Mouse (Mus musculus) gastrocnemius, postnatal 14 days (tissue): Measurements from ENCODE around the gene Tnfsf9. TPM values are rescaled to one million over a fixed set of nuclear protein-coding genes. Genes with fewer than 3 reads are reported as not detected.
"Not testable (repeated sequence)": the region's sequence is repeated elsewhere in the genome, so short reads cannot be mapped to it uniquely, and the experiment has no call there.

Experiments used
- DNase-seq: peaks from one replicate; pipeline ENCODE4 v3.0.0; 2021; ENCODE audit warnings: mixed read lengths
- intact Hi-C: fragments of 180-260 bp; cut with DNase I; formaldehyde crosslinking; loops from one replicate; pipeline ENCODE4 v1.15.1; 2025; ENCODE audit warnings: low total_unique reads
- total RNA-seq, 2 experiments: library from RNA; stranded (reverse); gene quantifications; 2 replicates each; pipeline ENCODE4 v1.2.3; 2021

Tnfsf9 gene
- total RNA-seq, 2 experiments from 2014 or later = 0.82 to 1.0 TPM

- intact Hi-C loops = no loop called here
These were observed 18.3 kb downstream of the Tnfsf9 start for GRCm38 (mm10) chr17:57123192-57124118.

GRCm38 (mm10) chr17:57124792-57125191 is 19.7 kb downstream of the Tnfsf9 start:
- DNase-seq = no peak
- intact Hi-C loops = no loop called here

More at GRCm38 (mm10) chr17:57123192-57124118, 18.3 kb downstream of the Tnfsf9 start:
- no peak for DNase-seq

- intact Hi-C loops = no loop called here
These were observed 20.9 kb downstream of the Tnfsf9 start for GRCm38 (mm10) chr17:57125853-57126622.

DNA sequence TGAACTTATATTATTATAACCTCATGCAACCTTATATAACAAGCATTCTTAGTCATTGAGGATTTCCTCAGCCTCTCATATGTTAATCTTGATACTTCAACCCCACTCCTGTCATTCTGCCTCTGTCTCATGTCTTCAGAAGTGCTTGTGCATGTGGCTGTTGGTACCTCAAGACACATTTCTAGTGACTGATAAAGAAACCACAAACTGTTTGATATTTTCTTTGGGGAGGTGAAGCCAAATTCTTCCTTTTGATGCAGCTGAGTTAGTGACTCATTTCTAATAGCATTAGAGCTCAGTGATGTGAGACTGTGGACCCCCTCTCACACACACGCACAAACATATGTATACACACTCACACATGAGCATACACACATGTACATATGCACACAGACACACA is 26.7 kb downstream of the Tnfsf9 start:
- DNase-seq = no peak
- intact Hi-C loops = loop anchor here (2.0 kb wide), 1 partner anchor 75 kb away; no protein-coding TSS in a partner anchor

More at GRCm38 (mm10) chr17:57125853-57126622, 20.9 kb downstream of the Tnfsf9 start:
- DNase-seq = no peak

- intact Hi-C loops = not testable (repeated sequence)
These were observed 28.9 kb downstream of the Tnfsf9 start for GRCm38 (mm10) chr17:57134021-57134420.

GRCm38 (mm10) chr17:57134693-57135092 is 29.6 kb downstream of the Tnfsf9 start:
- intact Hi-C loops = no loop called here
- DNase-seq = no peak

More at GRCm38 (mm10) chr17:57134021-57134420, 28.9 kb downstream of the Tnfsf9 start:
- not testable (repeated sequence) for DNase-seq

- intact Hi-C loops = no loop called here
These were observed 30.5 kb downstream of the Tnfsf9 start for GRCm38 (mm10) chr17:57135635-57136034.

GRCm38 (mm10) chr17:57138676-57139075 is 33.6 kb downstream of the Tnfsf9 start:
- intact Hi-C loops = no loop called here
- no peak for DNase-seq

More at GRCm38 (mm10) chr17:57135635-57136034, 30.5 kb downstream of the Tnfsf9 start:
- DNase-seq = no peak

DNA sequence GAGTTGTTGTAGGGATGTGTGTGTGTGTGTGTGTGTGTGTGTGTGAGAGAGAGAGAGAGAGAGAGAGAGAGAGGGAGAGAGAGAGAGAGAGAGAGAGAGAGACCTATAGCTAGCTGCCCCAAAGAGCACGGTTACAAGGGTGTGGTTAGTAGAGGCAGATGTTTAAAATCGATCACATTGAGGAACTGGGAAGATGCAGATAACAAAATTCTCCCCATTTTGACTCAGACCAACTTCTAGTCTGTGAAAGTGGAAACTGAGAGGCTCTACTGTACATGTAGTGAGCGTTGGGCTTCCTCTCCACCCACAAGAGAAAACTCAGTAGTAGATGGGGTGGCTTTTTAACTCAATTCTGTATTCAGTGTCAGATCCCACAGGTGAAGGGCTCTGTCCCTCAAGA is 34.6 kb downstream of the Tnfsf9 start:
- no peak for DNase-seq
- intact Hi-C loops = no loop called here

DNA sequence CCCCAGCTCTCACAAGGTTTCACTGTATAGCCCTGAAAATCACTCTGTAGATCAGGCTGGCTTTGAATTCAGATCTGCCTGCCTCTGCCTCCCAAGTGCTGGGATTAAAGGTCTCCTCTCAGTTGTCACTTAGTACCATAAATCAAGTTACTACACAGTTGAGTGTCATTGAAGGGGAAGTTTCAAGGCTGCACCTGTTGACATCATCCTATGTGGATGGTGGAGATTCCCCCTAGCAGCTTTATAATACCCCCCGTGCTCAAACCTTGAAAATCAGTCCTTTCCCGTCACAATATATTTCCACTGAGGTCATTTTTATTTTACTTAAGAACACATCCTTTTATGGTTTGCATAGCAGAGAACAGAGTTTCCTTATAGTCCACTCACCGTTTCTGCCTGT is 38.6 kb downstream of the Tnfsf9 start:
- intact Hi-C loops = no loop called here
- no peak for DNase-seq

DNA sequence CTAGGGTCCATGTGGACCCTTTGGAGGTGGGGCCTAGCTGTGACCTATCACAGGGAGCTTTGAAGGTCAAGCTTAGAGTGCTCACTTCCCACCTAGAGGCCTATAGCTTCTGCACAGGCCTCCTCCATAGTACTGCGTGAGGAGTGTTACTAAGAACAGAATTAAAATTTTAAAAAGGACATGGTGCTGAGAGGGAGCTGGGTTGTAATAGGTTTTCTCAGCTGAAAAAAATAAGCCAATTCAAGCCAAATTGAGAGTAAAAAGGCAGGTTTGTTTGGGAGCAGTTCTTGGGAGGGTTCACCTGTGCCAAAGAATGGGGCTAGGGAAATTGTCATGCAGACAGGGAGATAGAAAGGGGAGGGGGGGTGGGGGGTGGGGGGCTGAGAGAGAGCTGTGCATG is 40.0 kb downstream of the Tnfsf9 start:
- no peak for DNase-seq
- intact Hi-C loops = no loop called here

- DNase-seq = no peak
- intact Hi-C loops = no loop called here
These were observed 43.2 kb downstream of the Tnfsf9 start for GRCm38 (mm10) chr17:57148343-57148742.

DNA sequence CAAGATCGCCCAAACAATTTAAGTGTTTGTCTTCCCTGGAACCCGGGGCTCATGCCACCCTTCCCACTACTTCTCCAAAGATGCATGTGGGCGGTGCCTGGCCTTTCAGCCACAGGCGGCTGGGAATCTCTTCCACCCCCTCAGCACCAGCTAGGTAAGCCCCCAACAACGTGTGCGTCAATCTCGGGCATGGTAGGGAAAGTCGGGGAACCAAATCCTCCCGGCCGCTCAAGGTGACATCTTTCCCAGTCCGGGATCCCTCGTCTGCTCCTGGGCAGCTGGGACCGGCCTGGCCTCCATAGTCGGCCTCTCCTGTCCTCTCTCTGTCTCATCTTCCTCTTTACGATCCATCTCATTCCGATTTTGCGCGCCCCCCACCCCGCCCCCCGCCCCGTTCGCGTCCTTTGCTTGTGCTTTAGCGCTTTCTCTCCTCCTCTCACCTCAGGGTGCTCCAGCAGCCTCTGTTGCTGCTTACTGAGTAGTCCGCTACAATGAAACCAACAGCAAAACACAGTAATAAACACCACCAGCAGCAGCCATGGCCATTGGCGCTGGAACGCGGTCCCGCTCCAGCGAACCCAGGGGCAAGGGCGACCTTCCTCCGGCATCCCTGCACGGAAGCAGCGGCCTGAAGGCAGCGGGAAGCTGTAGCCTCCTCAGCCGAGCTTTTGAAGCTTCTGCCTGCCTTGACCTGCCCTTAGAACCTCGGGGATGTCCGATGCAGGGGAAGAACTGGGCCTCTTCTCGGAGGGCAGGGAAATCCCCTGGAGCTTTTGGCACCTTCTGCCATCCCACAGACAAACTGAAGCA is 44.1 kb downstream of the Tnfsf9 start, which contains the start of gene Cd70:
Gene Cd70, minus strand, starts transcription at position 784 of the 810 bp plus-strand sequence.
- DNase-seq = no peak
- intact Hi-C loops = no loop called here

GRCm38 (mm10) chr17:57153006-57153405 is 47.9 kb downstream of the Tnfsf9 start:
- intact Hi-C loops = no loop called here
- no peak for DNase-seq

- intact Hi-C loops = no loop called here
- DNase-seq = no peak
These were observed 48.7 kb downstream of the Tnfsf9 start for GRCm38 (mm10) chr17:57153787-57154186.
